Mouse (Mus musculus) layer of hippocampus, postnatal 25 days (tissue): Measurements from ENCODE around the gene Ogfrl1. TPM values are rescaled to one million over a fixed set of nuclear protein-coding genes. Genes with fewer than 3 reads are reported as not detected.
A peak's percentile ranks its signal among the peaks of the same experiment; 100 is the strongest.
"Not testable (repeated sequence)": the region's sequence is repeated elsewhere in the genome, so short reads cannot be mapped to it uniquely, and the experiment has no call there.

ENCODE experiments used
- DNase-seq, 2 experiments: peaks; one replicate each; pipeline ENCODE4 v3.0.0; 2022; ENCODE audit warnings: mixed read lengths in 2 of 2, low spot score in 1 of 2; ENCODE audit errors: extremely low spot score in 1 of 2
- total RNA-seq, 2 experiments: library from RNA; stranded (reverse); gene quantifications; 2 replicates each; pipeline ENCODE4 v1.2.3; 2021

Gene Ogfrl1
- total RNA-seq: 100 to 1,000 TPM; 136 to 137 TPM

DNA sequence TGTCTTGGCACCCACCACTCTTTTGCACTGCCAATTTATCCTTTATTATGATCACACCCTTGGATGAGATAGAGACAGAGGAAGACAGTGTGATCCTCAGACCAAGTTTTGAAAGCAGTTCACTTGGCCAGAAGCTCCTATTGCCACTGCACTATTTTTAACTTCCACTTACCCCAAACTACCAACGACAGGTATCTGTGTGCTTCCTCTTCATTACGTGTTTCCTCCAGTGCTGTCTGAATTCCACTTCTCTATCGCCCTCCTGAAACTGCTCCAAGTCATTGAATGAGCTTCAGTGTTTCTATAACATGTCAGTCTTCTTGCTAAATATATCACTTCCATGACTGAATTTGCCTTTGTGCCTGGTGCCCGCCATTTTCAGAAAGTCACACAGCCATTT is at the start of gene Ogfrl1:
Gene Ogfrl1, minus strand, starts transcription at position 150 of the 400 bp plus-strand sequence.
- DNase-seq: no peak

- no peak for DNase-seq
These were observed 48.3 kb upstream of the Ogfrl1 start for GRCm38 (mm10) chr1:23445736-23446424.

DNA sequence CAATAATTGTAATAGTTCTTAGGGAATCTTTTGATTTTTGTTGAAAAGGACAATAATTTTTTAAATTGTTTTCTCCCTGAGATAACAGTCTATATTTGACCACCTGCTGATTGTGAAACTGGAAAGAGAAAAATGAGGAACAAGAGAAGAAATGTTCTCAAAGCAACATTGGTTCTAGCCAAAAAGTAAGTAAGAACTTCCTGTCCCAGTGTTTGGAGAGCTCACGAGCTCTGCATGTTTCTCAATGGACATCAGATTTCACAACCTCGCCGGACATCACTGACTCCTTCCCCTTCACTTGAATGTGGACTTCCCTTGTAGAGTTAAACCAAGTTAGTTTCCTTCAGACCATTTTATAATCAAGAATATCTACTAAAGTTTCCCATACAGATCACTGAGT is 36.0 kb upstream of the Ogfrl1 start:
- no peak for DNase-seq

- DNase-seq: no peak
These were observed 28.9 kb upstream of the Ogfrl1 start for GRCm38 (mm10) chr1:23426447-23426846.

GRCm38 (mm10) chr1:23418941-23419340 is 21.4 kb upstream of the Ogfrl1 start:
- DNase-seq: no peak

GRCm38 (mm10) chr1:23418059-23418458 is 20.5 kb upstream of the Ogfrl1 start:
- no peak for DNase-seq

GRCm38 (mm10) chr1:23417562-23417961 is 20.0 kb upstream of the Ogfrl1 start:
- no peak for DNase-seq

GRCm38 (mm10) chr1:23411533-23411932 is 14.0 kb upstream of the Ogfrl1 start:
- DNase-seq: no peak

GRCm38 (mm10) chr1:23409960-23410359 is 12.4 kb upstream of the Ogfrl1 start:
- no peak for DNase-seq

GRCm38 (mm10) chr1:23402401-23402800 is 4.8 kb upstream of the Ogfrl1 start:
- DNase-seq: no peak

- no peak for DNase-seq
These were observed 2.0 kb upstream of the Ogfrl1 start for GRCm38 (mm10) chr1:23399552-23399951.

- DNase-seq: not testable (repeated sequence)
These were observed 3.2 kb downstream of the Ogfrl1 start for GRCm38 (mm10) chr1:23394356-23394755.

DNA sequence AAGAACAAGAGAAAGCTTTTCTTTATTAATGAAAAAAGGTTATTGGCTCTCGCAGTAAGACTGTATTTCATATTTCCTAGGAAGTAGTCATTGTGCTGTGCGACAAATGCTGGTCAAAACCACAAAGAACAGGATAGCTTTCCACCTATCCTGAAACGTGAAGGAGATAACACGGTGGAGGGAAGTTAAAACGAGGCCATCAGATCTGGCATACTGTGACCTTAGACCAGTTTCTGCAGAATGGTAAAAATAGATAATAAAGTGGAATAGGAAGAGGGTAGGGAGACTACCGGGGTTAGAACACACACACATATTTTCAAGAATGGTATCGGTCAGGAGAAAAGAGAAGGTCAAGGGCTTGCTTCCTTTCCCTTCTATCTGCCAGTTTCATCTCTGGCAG is 5.8 kb downstream of the Ogfrl1 start:
- no peak for DNase-seq

GRCm38 (mm10) chr1:23384326-23384725 is 13.2 kb downstream of the Ogfrl1 start:
- no peak for DNase-seq

DNA sequence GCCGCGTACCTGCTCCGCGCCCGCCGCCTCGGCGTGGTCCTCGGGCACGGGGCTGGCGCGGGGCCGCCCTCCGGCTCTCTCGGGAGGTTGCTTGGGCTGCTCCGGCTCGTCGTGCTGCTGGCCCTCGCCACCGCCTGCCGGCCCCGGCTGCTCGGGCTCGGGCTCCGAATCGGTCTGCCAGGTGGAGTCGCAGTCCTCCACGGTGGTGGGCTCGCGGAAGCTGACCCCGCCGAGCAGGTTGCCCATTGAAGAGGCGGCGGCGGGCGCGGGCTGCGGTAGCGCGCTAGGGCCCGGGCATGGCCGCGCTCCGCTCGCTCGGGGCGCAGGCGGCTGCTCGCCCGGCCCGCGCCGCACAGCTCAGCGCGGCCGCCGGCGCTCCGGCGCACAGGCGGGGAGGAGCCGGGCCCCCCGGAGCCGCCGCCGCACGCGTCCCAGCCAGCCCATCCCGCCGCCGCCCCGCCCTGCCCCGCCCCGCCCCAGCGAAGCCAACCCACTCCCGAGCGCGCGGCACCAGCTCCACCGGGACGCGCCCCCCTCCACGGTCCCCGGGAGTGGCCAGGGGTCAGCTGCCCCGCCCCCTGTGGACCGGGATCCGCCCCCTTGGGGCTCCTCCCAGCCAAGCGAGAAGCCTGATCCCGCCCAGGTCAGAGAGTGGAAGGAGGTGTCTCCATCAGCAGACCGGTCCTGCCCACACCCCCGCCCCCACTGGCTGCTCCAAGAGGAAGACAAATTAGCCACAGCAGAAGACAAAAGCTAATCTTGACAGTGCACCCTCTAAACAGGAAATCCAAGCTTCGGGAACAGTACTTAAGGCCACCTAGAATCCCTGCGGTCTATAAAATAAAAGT is 14.5 kb downstream of the Ogfrl1 start:
- peak; percentile 76 to 81 for DNase-seq

DNA sequence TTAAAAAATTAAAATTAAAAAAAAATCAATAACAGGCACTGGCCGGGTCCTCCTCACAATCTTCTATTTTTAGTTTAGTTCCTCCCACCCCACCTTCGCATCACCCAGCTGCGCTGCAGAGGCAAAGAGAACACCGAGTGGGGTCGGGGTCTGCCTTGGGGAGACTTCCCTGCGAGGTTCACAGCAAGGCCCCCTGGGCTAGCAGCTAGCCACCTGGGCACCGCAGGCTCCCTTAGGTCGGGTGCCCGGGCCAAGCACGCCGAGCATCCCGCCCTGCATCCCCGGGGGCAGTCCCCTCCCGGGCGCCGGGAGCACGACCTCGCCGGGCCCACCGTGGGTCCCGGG is 15.1 kb downstream of the Ogfrl1 start:
- no peak for DNase-seq

GRCm38 (mm10) chr1:23382037-23382436 is 15.5 kb downstream of the Ogfrl1 start:
- no peak for DNase-seq

DNA sequence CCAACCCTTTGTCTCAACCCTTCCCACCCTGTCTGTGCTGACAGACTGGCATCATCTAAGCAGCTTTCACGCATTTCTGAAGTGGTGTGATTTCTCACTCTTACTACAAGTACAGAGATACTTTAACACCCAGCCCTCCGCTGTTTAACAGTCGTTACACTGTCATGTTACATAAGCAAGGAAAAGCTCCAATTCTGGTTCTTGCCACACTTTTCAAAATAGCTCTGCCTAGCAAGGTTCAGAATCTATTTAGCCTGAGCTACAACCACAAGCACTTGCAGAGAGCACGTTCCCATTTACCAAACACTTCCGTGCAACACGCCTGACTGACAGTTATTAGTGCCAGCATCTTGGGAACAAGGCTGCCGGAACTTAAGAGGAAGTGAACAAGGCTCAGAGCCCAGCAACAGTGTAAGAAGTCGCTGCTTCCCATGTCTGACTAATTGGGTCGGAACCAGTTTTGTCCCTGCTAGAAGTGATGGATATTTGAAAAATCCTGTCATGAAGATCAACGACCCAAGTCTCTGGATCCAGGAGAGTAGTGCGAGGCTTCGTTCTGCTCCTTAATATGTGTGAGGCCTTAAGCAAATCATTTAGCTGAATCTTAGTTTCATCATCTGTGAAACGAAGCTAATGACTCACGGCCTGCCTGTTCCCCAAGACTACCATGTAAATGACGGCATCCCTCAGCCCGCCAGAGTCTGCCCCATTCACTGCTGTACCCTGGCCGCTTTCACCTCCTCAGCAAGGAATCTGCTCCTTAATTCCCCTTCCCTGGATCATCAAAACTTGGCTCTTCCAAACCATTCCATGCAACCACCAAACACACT is 17.4 kb downstream of the Ogfrl1 start:
- DNase-seq: peak in 1 of 2 experiments; percentile 24

- DNase-seq: no peak
These were observed 18.3 kb downstream of the Ogfrl1 start for GRCm38 (mm10) chr1:23379321-23379720.

DNA sequence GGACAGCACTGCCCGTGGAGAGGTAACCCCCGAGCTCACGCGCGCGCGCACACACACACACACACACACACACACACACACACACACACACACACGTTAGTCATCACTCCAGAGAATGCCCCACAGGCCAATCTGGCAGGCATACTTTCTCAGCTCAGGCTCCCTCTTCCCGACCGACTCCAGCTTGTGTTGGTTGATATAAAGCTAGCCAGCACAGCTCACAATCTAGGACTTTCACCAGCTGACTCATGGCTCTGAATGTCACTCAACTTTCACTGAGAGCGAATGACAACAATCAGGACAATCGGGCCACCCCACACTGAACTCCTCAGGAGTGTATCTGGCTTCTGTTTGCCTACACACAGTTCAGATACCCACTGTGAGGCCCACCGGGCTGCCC is 20.0 kb downstream of the Ogfrl1 start:
- DNase-seq: no peak

DNA sequence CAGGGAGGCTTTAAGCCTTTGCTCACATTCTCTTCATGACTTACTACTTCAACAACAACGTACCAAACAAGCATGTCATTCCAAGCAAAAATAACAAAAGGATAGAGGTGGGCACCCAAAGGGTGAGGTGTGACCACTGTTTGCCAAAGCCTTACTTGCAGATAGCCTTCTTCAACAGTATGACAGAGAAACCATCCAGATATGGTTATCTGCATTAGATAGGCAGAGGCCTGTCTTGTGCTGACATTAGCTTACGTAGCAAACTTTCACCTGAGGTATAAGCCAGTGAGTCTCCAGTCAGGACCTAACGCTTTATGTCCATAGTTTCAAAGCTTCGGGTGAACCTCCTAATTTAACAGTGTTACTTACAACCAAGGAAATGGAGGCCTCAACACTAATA is 23.4 kb downstream of the Ogfrl1 start:
- DNase-seq: no peak
